Mouse (Mus musculus): ENCODE results near the gene Zbtb39.

GRCm38 (mm10) chr10:127754566-127755166 is 15.3 kb downstream of the Zbtb39 start:
- TF ChIP-seq CTCF (IDR thresholded peaks at IDR 0.05; ENCODE audit: control insufficient read depth, insufficient read depth, insufficient read length) (no peak), USF1 (IDR thresholded peaks at IDR 0.05; ENCODE audit: low read depth) (no peak), MAX (IDR thresholded peaks at IDR 0.05) (no peak), CEBPB (IDR thresholded peaks at IDR 0.05; ENCODE audit: low read depth) (no peak), MYOD1 (IDR thresholded peaks at IDR 0.05; ENCODE audit: control insufficient read depth, insufficient read length, low read depth) (no peak), MYOG (IDR thresholded peaks at IDR 0.05; ENCODE audit: control insufficient read depth, extremely low read depth, insufficient read length) (no peak)

Data from C2C12 (cell line).